Mouse (Mus musculus) hindbrain, embryonic 13.5 days (tissue): ENCODE measurements around the gene Fam214a. TPM values are rescaled to one million over a fixed set of nuclear protein-coding genes. Genes with fewer than 3 reads are reported as not detected.
A peak's percentile ranks its signal among the peaks of the same experiment; 100 is the strongest.

Experiments
- ATAC-seq: fragments of 200-750 bp; cut with Nextera tagmentation; 2 replicates; pipeline ENCODE4 v1.8.0; 2017; ENCODE audit warnings: moderate TSS enrichment; ENCODE audit not compliant: low FRiP score
- H3K27ac ChIP-seq: fragments of 300-500 bp; sonication (generic); 2 replicates; pipeline ENCODE4 v1.5.1; 2015; ENCODE audit warnings: inconsistent platforms, mild to moderate bottlenecking, moderate library complexity
- H3K27me3 ChIP-seq: fragments of 300-500 bp; sonication (generic); 2 replicates; pipeline ENCODE4 v1.6.1; 2015; ENCODE audit warnings: mild to moderate bottlenecking, inconsistent platforms
- H3K36me3 ChIP-seq: fragments of 300-500 bp; sonication (generic); 2 replicates; pipeline ENCODE4 v1.6.1; 2015; ENCODE audit warnings: mild to moderate bottlenecking, inconsistent platforms
- H3K4me1 ChIP-seq: fragments of 300-500 bp; sonication (generic); replicated peaks from 2 replicates; pipeline ENCODE4 v1.6.1; 2015; ENCODE audit warnings: inconsistent platforms
- H3K4me2 ChIP-seq: fragments of 300-500 bp; sonication (generic); 2 replicates; pipeline ENCODE4 v1.6.1; 2015; ENCODE audit warnings: inconsistent platforms, mild to moderate bottlenecking, moderate library complexity
- H3K4me3 ChIP-seq: fragments of 300-500 bp; sonication (generic); 2 replicates; pipeline ENCODE4 v1.5.1; 2015; ENCODE audit warnings: mild to moderate bottlenecking, inconsistent platforms
- H3K9ac ChIP-seq: fragments of 300-500 bp; sonication (generic); 2 replicates; pipeline ENCODE4 v1.6.1; 2015; ENCODE audit warnings: mild to moderate bottlenecking, inconsistent platforms
- H3K9me3 ChIP-seq: fragments of 300-500 bp; sonication (generic); 2 replicates; pipeline ENCODE4 v1.6.1; 2016; ENCODE audit warnings: inconsistent platforms
- WGBS: fragments of 180-500 bp; shearing (Covaris S2); methylation state at CpG from one replicate; pipeline ENCODE4 v1.1.7; 2015; 5-methylcytosine and 5-hydroxymethylcytosine counted together
- polyA plus RNA-seq: library from polyadenylated mRNA; unstranded; fragments of >200 nt; fragmentation: Nextera tagmentation; extraction: Ambion mirVana; gene quantifications from 2 replicates; pipeline ENCODE4 v1.2.1, GENCODE M21; 2015

Fam214a gene
- polyA plus RNA-seq, 1 experiment from 2014 or later: 30.2 TPM

- Histone ChIP-seq H3K27ac (no peak overlapping the region), H3K4me1 (peaks cover 15% of the 10 kb centered on the region), H3K36me3 (peaks cover 9% of the 10 kb centered on the region), H3K9me3 (no peaks in the 10 kb centered on the region), H3K4me2 (no peak overlapping the region), H3K9ac (no peak overlapping the region), H3K27me3 (no peaks in the 10 kb centered on the region), H3K4me3 (no peak overlapping the region)
- WGBS: 100% methylated on average over 2 of the region's 2 CpGs
- ATAC-seq: no peak
Observed at GRCm38 (mm10) chr9:75043191-75043590, 90.5 kb downstream of the Fam214a start.

GRCm38 (mm10) chr9:75047079-75047478 is 94.4 kb downstream of the Fam214a start:
- Histone ChIP-seq H3K4me1 (no peaks in the 10 kb centered on the region), H3K4me2 (no peak overlapping the region), H3K27me3 (no peaks in the 10 kb centered on the region), H3K9ac (no peak overlapping the region), H3K4me3 (no peak overlapping the region), H3K9me3 (no peaks in the 10 kb centered on the region), H3K36me3 (peaks cover 9% of the 10 kb centered on the region), H3K27ac (no peak overlapping the region)
- ATAC-seq: no peak

- Histone ChIP-seq H3K27ac (no peak overlapping the region), H3K9ac (no peak overlapping the region), H3K9me3 (no peaks in the 10 kb centered on the region), H3K4me2 (no peak overlapping the region), H3K4me1 (no peaks in the 10 kb centered on the region), H3K36me3 (peaks cover 9% of the 10 kb centered on the region), H3K4me3 (no peak overlapping the region), H3K27me3 (no peaks in the 10 kb centered on the region)
- no peak for ATAC-seq
- 83% methylated on average over 3 of the region's 3 CpGs for WGBS
Observed at GRCm38 (mm10) chr9:75049100-75049499, 96.4 kb downstream of the Fam214a start.

GRCm38 (mm10) chr9:75050003-75050402 is 97.3 kb downstream of the Fam214a start:
- peak; percentile 59; the same call in 1 of the 2 replicates for ATAC-seq
- Histone ChIP-seq H3K9ac (no peak overlapping the region), H3K4me1 (no peaks in the 10 kb centered on the region), H3K4me3 (no peak overlapping the region), H3K27me3 (no peaks in the 10 kb centered on the region), H3K27ac (no peak overlapping the region), H3K36me3 (peaks cover 9% of the 10 kb centered on the region), H3K4me2 (no peak overlapping the region), H3K9me3 (no peaks in the 10 kb centered on the region)
- 35% methylated on average over 3 of the region's 3 CpGs for WGBS

GRCm38 (mm10) chr9:75051841-75052240 is 99.2 kb downstream of the Fam214a start:
- H3K9ac ChIP-seq: no peak overlapping the region
- no peaks in the 10 kb centered on the region for H3K27me3 ChIP-seq
- no peaks in the 10 kb centered on the region for H3K9me3 ChIP-seq
- ATAC-seq: no peak
- peaks cover 6% of the 10 kb centered on the region for H3K36me3 ChIP-seq
- H3K27ac ChIP-seq: no peak overlapping the region
- 89% methylated on average over 4 of the region's 4 CpGs for WGBS
- H3K4me2 ChIP-seq: no peak overlapping the region
- H3K4me3 ChIP-seq: no peak overlapping the region
- no peaks in the 10 kb centered on the region for H3K4me1 ChIP-seq

GRCm38 (mm10) chr9:75055046-75055445 is 102.4 kb downstream of the Fam214a start:
- no peaks in the 10 kb centered on the region for H3K27me3 ChIP-seq
- no peak overlapping the region for H3K4me2 ChIP-seq
- no peak overlapping the region for H3K9ac ChIP-seq
- peaks cover 22% of the 10 kb centered on the region for H3K36me3 ChIP-seq
- no peak overlapping the region for H3K27ac ChIP-seq
- H3K4me3 ChIP-seq: no peak overlapping the region
- WGBS: 92% methylated on average over 5 of the region's 5 CpGs
- H3K4me1 ChIP-seq: no peaks in the 10 kb centered on the region
- no peaks in the 10 kb centered on the region for H3K9me3 ChIP-seq
- no peak for ATAC-seq

GRCm38 (mm10) chr9:75064678-75065331 is 112.1 kb downstream of the Fam214a start:
- Histone ChIP-seq H3K36me3 (peaks cover 2% of the 10 kb centered on the region; the same call in 1 of the 2 replicates), H3K4me1 (0 out of 2 replicates have a peak, but pooled peaks cover under 1% of the 10 kb centered on the region), H3K27ac (no peak overlapping the region), H3K9me3 (no peaks in the 10 kb centered on the region), H3K4me3 (no peak overlapping the region), H3K4me2 (no peak overlapping the region), H3K9ac (no peak overlapping the region), H3K27me3 (no peaks in the 10 kb centered on the region)
- 76% methylated on average over 9 of the region's 9 CpGs for WGBS
- ATAC-seq: no peak

GRCm38 (mm10) chr9:75070457-75071028 is 117.9 kb downstream of the Fam214a start, which contains the start of gene Myo5a:
TSS of gene Myo5a (plus strand) at chr9:75071015.
- H3K9ac ChIP-seq: peak within 1 kb of the TSS; percentile 98
- peak within 1 kb of the TSS; percentile 98 for H3K27ac ChIP-seq
- no peaks in the 10 kb centered on the region for H3K27me3 ChIP-seq
- H3K4me3 ChIP-seq: peak within 1 kb of the TSS; percentile 93
- H3K4me1 ChIP-seq: peaks cover 36% of the 10 kb centered on the region
- H3K9me3 ChIP-seq: no peaks in the 10 kb centered on the region
- WGBS: 21% methylated on average over 23 of the region's 23 CpGs
- no peaks in the 10 kb centered on the region for H3K36me3 ChIP-seq
- peak within 1 kb of the TSS; percentile 67 for H3K4me2 ChIP-seq
- peak; percentile 19; the same call in 1 of the 2 replicates for ATAC-seq

- Histone ChIP-seq H3K36me3 (no peaks in the 10 kb centered on the region), H3K9me3 (no peaks in the 10 kb centered on the region), H3K4me1 (peaks cover 37% of the 10 kb centered on the region), H3K9ac (peak overlapping the region; percentile 98), H3K4me2 (peak overlapping the region; percentile 67), H3K4me3 (peak overlapping the region; percentile 93), H3K27ac (peak overlapping the region; percentile 98), H3K27me3 (no peaks in the 10 kb centered on the region)
- ATAC-seq: peak; percentile 96
- 0% methylated on average over 62 of the region's 92 CpGs for WGBS
Observed at GRCm38 (mm10) chr9:75071029-75071705, 118.5 kb downstream of the Fam214a start.

- H3K4me2 ChIP-seq: peak overlapping the region; percentile 67
- H3K27me3 ChIP-seq: no peaks in the 10 kb centered on the region
- peaks cover 37% of the 10 kb centered on the region for H3K4me1 ChIP-seq
- peak overlapping the region; percentile 93 for H3K4me3 ChIP-seq
- under 1% methylated on average over 29 of the region's 29 CpGs for WGBS
- no peaks in the 10 kb centered on the region for H3K9me3 ChIP-seq
- H3K27ac ChIP-seq: peak overlapping the region; percentile 98
- peak; percentile 30 for ATAC-seq
- H3K9ac ChIP-seq: peak overlapping the region; percentile 98
- no peaks in the 10 kb centered on the region for H3K36me3 ChIP-seq
Observed at GRCm38 (mm10) chr9:75071706-75072192, 119.1 kb downstream of the Fam214a start.

- no peaks in the 10 kb centered on the region for H3K9me3 ChIP-seq
- H3K36me3 ChIP-seq: no peaks in the 10 kb centered on the region
- peak overlapping the region; percentile 98 for H3K9ac ChIP-seq
- ATAC-seq: no peak
- peaks cover 43% of the 10 kb centered on the region for H3K4me1 ChIP-seq
- peak overlapping the region; percentile 67 for H3K4me2 ChIP-seq
- no peaks in the 10 kb centered on the region for H3K27me3 ChIP-seq
- WGBS: 9% methylated on average over 3 of the region's 3 CpGs
- peak overlapping the region; percentile 98 for H3K27ac ChIP-seq
- peak overlapping the region; percentile 93 for H3K4me3 ChIP-seq
Observed at GRCm38 (mm10) chr9:75072361-75072760, 119.7 kb downstream of the Fam214a start.

GRCm38 (mm10) chr9:75077191-75077590 is 124.5 kb downstream of the Fam214a start:
- Histone ChIP-seq H3K9ac (no peak overlapping the region), H3K9me3 (no peaks in the 10 kb centered on the region), H3K27ac (no peak overlapping the region), H3K4me2 (no peak overlapping the region), H3K27me3 (no peaks in the 10 kb centered on the region), H3K36me3 (no peaks in the 10 kb centered on the region), H3K4me3 (no peak overlapping the region), H3K4me1 (peaks cover 38% of the 10 kb centered on the region)
- no peak for ATAC-seq
